Mouse (Mus musculus) granulocyte monocyte progenitor cell, adult 5-6 weeks (primary cell): ENCODE data around the gene Atg7. TPM values are rescaled to one million over a fixed set of nuclear protein-coding genes. Genes with fewer than 3 reads are reported as not detected.

Experiments used
- ATAC-seq: replicated peaks from 2 replicates; pipeline ENCODE4 v1.8.0; 2016; ENCODE audit warnings: mild to moderate bottlenecking, moderate TSS enrichment, inconsistent platforms; ENCODE audit not compliant: poor library complexity, severe bottlenecking
- total RNA-seq, 2 experiments: library from RNA; stranded (forward) in 1 of 2; stranded (reverse) in 1 of 2; fragments of 200-712, 200-1000 nt in 1 of 2; fragments of >200 nt in 1 of 2; fragmentation: Nextera tagmentation in 1 of 2; gene quantifications; 2 replicates each; pipeline ENCODE4 v1.2.3; 2014 to 2017

Atg7 gene
- total RNA-seq, 2 experiments from 2014 or later, result 16.9 to 36.4 TPM

DNA sequence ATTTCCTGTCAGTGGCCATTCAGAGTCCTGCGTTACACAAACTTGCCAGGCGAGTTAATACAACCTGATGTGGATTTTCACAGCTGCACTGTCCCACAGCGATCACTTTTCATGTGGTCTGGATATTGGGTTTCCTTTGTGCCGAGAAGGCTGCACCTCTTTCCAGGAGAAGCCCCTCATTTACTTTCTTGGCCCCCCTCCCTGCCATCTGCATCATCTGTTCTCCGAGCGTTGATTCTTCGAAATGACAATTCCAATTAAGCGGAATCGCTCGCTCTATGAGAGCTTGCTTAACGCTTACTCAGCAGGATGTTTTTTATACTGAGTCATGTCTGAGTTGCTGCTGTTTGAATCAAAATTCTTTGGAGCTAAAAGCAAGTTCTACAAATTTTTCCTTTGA is 83.8 kb downstream of the Atg7 start:
- ATAC-seq, result no peak

- no peak for ATAC-seq
These were observed 90.3 kb downstream of the Atg7 start for GRCm38 (mm10) chr6:114733156-114733555.

DNA sequence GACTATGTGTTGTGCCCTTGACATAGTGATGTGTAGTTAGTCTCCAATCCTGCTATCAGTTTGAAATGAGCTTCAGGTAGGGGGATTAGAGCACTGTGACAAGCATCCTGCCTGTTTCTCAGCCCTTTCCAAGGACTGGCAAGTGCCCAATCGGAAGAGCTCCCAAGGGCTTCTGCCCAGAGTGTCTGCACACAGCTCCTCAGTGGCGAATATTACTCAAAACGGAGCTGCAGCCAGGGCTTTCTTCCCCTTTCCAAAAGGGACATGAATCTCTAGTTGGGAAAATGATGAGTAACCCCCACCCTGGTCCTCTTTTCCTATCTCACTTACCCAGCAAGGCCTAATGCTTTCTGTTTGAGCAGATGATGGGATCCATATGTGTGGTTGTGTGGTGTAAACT is 90.8 kb downstream of the Atg7 start:
- no peak for ATAC-seq

DNA sequence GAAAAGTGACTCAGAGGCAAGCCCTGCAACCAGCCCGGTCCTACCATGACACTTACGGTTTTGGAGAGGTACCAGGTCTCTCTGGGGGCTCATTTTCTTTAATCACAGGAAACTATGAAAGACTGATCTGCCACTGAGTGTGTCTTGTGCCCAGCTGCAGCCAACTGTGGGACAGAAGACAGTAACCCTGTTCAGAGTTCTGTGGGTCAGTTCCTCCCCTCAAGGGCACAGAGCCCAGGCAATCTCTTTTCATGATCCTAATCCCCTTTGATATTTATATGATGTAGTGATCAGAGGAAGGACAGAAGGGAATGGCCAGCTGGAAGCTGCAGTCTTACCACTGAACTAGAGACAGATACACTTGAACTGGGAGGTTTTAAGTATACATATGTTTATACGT is 92.2 kb downstream of the Atg7 start:
- ATAC-seq, result no peak

- no peak for ATAC-seq
These were observed 93.5 kb downstream of the Atg7 start for GRCm38 (mm10) chr6:114736355-114736754.

GRCm38 (mm10) chr6:114737181-114737580 is 94.3 kb downstream of the Atg7 start:
- ATAC-seq, result no peak

GRCm38 (mm10) chr6:114737931-114738759 is 95.2 kb downstream of the Atg7 start:
- no peak for ATAC-seq

- no peak for ATAC-seq
These were observed 95.8 kb downstream of the Atg7 start for GRCm38 (mm10) chr6:114738760-114739112.

GRCm38 (mm10) chr6:114742209-114743003 is 99.5 kb downstream of the Atg7 start:
- peak; percentile 88 for ATAC-seq

DNA sequence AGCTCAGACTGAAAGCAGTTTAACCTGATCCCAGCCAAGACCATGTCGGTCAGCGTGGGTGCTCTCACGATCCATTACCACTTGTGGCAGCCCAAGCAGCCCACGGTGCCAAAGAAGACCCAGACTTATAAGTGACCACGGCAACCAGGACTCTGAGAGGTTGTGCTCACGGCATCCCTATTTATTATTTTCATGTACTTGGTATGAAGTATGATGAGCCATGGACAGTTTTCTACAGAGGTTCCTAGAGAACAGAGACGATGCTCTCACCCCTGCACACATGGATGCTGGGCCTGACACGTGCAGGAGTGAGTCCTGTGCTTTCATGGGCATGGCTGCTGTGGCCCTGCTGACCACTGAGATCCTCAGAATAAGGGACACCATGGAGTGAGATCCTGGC is 100.2 kb downstream of the Atg7 start:
- ATAC-seq, result no peak

GRCm38 (mm10) chr6:114743845-114744244 is 100.9 kb downstream of the Atg7 start:
- ATAC-seq, result no peak

DNA sequence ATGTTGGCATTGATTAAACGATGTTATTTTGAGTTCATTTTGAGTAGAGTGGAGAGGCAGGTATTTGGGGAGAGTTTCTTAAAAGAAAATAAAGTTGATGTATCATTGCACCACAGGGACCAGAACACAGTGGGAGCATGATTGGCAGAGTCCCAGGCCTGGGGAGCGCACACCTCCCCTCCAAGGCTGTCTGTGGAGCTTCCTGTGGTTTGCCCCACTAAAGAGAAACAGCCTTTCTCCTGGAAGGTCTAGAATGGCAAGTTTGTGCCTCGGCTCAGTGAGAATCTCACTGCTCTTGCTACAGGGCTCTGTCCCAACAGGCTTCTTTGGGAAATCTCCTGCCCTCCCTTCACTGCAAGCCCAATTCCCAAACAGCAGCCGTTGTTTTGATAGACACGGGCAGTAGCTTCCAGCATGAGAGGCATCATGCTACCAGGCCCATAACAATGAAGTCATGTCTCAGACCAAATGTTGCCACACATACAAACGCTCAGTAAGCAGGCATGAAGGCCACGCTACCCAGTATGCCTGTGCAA is 103.6 kb downstream of the Atg7 start:
- ATAC-seq, result no peak

- no peak for ATAC-seq
These were observed 105.5 kb downstream of the Atg7 start for GRCm38 (mm10) chr6:114748419-114748818.

DNA sequence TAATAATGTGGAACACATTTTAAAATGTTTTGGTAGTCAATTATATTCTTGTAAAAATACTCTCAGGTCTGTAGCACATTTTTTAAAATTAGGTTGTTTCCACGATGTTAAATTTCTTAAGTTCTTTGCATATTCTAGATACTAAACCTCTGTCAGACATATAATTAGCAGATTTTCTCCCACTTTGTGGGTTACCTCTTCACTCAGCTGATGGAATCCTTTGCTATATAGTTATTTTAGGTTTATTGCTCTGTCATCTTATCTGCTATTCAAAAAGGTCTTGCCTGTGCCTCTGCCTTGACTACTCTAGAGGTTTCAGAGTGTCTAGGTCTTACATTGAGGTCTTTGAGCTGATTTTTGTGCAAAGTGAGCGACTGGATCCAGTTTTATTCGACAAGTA is 106.0 kb downstream of the Atg7 start:
- ATAC-seq, result no peak

- no peak for ATAC-seq
These were observed 115.9 kb downstream of the Atg7 start for GRCm38 (mm10) chr6:114758795-114759194.

- no peak for ATAC-seq
These were observed 123.4 kb downstream of the Atg7 start for GRCm38 (mm10) chr6:114766314-114766713.

- ATAC-seq, result no peak
These were observed 124.8 kb downstream of the Atg7 start for GRCm38 (mm10) chr6:114767710-114768109.

- ATAC-seq, result no peak
These were observed 127.4 kb downstream of the Atg7 start for GRCm38 (mm10) chr6:114770337-114770736.

GRCm38 (mm10) chr6:114771502-114771901 is 128.6 kb downstream of the Atg7 start:
- ATAC-seq, result no peak

DNA sequence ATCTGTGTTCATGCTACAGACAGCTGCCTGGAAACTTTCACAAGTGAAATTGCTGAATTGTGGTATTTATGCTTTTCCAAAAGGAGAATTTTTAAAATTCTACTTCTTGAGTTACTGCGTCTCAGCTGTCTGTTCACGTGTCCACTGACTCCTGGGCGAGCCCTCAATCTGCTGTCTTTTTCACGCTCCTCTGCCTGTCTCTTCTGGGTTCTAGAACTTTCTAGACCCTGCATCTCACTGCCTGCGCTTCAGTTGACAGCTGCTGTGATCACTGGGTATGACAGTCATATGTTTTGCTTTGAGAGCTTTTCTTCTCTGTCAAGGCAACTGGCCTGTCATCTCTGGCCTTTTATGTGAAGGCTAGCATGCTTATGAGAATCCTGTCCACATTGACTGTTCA is 132.3 kb downstream of the Atg7 start:
- ATAC-seq, result no peak

GRCm38 (mm10) chr6:114777872-114778271 is 135.0 kb downstream of the Atg7 start:
- no peak for ATAC-seq
